Mouse (Mus musculus) adrenal gland, postnatal 36 days (tissue): Measurements from ENCODE around the gene Otud7b. TPM values are rescaled to one million over a fixed set of nuclear protein-coding genes. Genes with fewer than 3 reads are reported as not detected.
"Not testable (repeated sequence)": the region's sequence is repeated elsewhere in the genome, so short reads cannot be mapped to it uniquely, and the experiment has no call there.

ENCODE experiments used
- DNase-seq, 2 experiments: peaks; one replicate each; pipeline ENCODE4 v3.0.0; 2021; ENCODE audit warnings: mixed read lengths in 1 of 2
- total RNA-seq, 2 experiments: library from RNA; stranded (reverse); gene quantifications; 2 replicates each; pipeline ENCODE4 v1.2.3; 2021

The Otud7b gene
- total RNA-seq, 2 experiments from 2014 or later = 34.5 to 39.3 TPM

- peak; percentile 44 to 60 for DNase-seq
Measured at GRCm38 (mm10) chr3:96179531-96179930, 75.2 kb downstream of the Otud7b start.

GRCm38 (mm10) chr3:96180727-96181477 is 76.6 kb downstream of the Otud7b start, which contains the start of gene Sv2a:
Gene Sv2a, plus strand, starts transcription at chr3:96181151.
- peak; percentile 55 to 71 for DNase-seq

- no peak for DNase-seq
Measured at GRCm38 (mm10) chr3:96181510-96182381, 77.4 kb downstream of the Otud7b start.

DNA sequence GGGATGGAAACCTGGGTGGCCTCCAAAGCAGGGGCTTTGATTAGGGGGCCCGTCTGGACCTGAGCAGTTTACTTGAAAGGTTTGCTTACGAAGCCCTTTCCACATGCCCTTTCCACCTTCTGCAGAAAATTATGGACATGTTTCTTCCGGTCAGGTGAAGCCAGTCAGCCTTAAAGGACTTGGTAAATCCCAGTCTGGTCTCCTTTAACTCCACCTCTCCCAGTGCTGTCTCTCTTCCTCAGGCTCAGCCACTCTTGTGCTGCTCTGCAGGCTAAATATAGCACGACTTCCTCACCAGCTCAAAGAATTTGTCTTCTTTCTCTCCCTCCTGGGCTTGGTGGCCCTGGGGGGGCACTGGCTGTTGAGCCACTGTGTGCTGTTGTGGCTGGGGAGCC is 78.1 kb downstream of the Otud7b start:
- no peak for DNase-seq

- no peak for DNase-seq
Measured at GRCm38 (mm10) chr3:96192977-96193376, 88.7 kb downstream of the Otud7b start.

DNA sequence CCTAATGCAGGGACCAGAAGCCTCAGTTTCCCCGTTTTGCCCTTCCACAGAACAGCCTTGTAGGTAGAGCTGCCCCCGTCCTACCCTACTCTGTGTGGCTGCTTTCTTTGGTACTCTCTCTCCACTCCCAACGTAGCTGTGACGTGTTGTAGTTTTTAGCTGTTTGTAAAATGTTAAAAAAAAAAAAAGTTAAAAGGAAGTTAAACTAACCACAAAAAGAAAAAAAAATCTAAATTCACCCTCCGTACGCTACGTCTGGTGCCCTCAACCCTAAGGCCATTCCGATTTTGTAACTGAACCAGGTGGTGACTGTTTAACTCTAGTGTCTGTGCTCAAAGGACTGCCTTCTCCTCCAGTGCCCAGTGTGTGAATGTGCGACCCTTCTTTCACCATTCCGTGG is 90.6 kb downstream of the Otud7b start:
- DNase-seq = no peak

DNA sequence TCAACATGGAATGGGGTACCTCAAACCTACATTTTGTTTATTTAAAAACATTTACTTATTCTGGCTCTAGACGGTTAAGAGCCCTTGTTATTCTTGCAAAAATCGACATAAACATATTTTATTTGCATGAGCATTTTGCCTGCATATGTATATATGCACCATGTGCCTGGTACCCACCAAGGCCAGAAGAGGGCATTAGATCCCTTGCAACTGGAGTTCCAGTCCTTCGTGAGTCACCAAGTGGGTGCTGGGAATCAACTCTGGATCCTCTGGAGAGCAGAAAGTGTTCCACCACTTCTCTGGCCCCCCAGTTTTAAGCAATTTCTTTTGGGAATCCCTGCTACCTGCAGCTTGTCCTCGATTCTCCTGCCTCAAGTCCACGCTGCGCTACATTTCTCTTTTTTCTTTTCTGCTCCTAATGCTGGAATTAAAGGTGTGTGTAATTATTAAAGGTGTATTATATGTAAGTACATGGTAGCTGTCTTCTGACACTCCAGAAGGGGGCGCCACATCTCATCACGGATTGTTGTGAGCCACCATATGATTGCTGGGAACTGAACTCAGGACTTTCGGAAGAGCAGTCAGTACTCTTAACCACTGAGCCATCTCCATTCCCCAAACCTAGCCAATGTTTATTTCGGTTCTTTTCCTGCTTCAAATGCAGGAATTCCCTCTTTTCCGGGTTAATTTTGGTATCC is 91.4 kb downstream of the Otud7b start:
- no peak for DNase-seq

GRCm38 (mm10) chr3:96196437-96197128 is 92.3 kb downstream of the Otud7b start:
- no peak for DNase-seq

DNA sequence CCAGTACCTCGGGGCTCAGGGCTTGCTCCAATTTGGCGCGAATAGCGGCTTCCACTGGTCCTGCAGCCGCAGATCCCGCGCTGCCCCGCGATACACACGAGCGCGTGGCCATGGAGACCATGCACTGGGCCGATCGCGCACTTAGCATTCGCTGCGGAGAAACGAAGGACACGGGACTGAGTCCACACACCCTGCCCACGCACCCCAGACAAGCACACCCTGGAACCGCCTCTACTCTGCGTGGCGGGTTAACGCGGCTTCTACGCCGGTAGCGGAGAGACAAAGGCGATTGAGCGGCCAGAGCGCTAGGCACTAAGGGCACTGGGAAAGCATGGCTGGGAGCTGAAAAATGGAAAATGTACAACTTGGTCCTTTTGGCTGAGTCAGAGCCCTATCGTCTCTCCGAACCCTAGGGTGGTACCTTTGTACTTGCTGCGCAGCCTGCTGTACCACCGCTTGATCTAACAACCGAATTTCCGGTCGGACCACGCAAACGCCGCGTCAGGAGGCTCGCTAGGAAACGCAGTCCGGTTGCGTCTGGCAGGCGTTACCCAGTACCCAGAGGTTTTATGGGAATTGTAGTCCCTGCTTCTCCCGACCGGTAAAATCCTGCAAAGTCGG is 92.9 kb downstream of the Otud7b start:
- DNase-seq = peak; percentile 91 to 93

DNA sequence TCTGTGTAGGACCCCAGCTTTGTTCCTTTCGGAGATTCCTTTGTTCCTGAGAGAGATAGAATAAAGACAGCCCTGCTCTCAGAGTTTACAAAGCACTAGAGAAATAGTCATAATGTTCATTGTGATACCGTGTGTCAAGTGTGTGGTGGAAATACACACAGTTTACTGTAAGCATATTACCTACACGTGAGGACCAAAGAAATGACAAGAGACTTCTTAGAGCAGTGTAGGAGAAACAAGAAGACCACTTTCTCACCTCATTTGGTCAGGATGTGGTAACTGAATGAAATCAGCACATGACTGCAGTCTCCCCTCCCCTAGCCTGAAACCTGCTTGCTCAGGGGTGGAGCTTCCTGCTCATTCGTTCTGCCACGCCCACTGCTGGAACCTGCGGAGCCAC is 93.9 kb downstream of the Otud7b start:
- no peak for DNase-seq

DNA sequence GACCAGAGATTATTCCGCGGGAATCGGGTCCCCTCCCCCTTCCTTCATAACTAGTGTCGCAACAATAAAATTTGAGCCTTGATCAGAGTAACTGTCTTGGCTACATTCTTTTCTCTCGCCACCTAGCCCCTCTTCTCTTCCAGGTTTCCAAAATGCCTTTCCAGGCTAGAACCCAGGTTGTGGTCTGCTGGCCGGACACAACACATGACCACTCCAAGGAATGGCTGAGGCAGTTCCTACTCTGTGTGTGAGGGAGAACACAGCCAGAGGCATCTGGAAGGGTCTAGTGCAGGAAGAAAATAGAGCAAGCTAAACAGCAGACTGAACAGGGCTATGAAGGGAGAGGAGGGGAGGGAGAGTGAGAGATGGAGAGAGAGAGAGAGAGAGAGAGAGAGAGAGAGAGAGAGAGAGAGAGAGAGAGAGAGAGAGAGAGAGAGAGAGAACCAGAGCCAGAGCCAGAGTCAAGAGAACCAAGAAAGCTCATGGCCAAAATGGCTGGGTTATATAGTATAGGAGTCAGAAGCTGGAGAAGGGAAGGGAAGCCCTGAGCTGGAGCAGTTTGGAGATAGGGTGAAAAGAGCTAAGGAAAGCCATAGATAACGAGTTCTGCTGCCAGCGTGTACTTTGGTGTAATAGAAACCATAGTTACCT is 94.4 kb downstream of the Otud7b start:
- DNase-seq = not testable (repeated sequence)

- no peak for DNase-seq
Measured at GRCm38 (mm10) chr3:96199731-96200130, 95.4 kb downstream of the Otud7b start.

GRCm38 (mm10) chr3:96207819-96208218 is 103.5 kb downstream of the Otud7b start:
- DNase-seq = no peak

GRCm38 (mm10) chr3:96209242-96209641 is 104.9 kb downstream of the Otud7b start:
- DNase-seq = peak; percentile 34 to 57

Other genes starting within 250 kb of the Otud7b start
- 10 to 100 TPM; 27.4 to 39.2 TPM for gene Prpf3, start 248.6 kb upstream of the Otud7b start, total RNA-seq
- 100 to 1,000 TPM; 272 to 276 TPM for gene Mrps21, start 233.0 kb upstream of the Otud7b start, total RNA-seq
- 1 to 10 TPM; 2.2 to 3.2 TPM for gene Ciart, start 222.3 kb upstream of the Otud7b start, total RNA-seq
- gene BC028528, start 212.5 kb upstream of the Otud7b start, total RNA-seq = 10 to 100 TPM in 1 of 2 experiments, 1 to 10 TPM in 1; 8.4 to 11.3 TPM
- gene Aph1a, start 210.6 kb upstream of the Otud7b start, total RNA-seq = 100 to 1,000 TPM; 108 to 138 TPM
- gene Car14, start 199.8 kb upstream of the Otud7b start, total RNA-seq = 1 to 10 TPM; 1.3 to 1.6 TPM
- 10 to 100 TPM; 91.6 to 99.3 TPM for gene Anp32e, start 175.3 kb upstream of the Otud7b start, total RNA-seq
- gene Plekho1, start 108.5 kb upstream of the Otud7b start, total RNA-seq = 10 to 100 TPM; 18.5 to 29.8 TPM
- gene Vps45, start 46.1 kb upstream of the Otud7b start, total RNA-seq = 10 to 100 TPM; 30.6 to 34.7 TPM
- gene Mtmr11, start 57.5 kb downstream of the Otud7b start, total RNA-seq = 10 to 100 TPM; 15.6 to 31.5 TPM
- 10 to 100 TPM; 53.6 to 57.9 TPM for gene Sf3b4, start 67.8 kb downstream of the Otud7b start, total RNA-seq
- 1 to 10 TPM; 5.5 to 7.5 TPM for gene Sv2a, start 76.6 kb downstream of the Otud7b start, total RNA-seq
- 10 to 100 TPM; 26.8 to 41.2 TPM for gene Bola1, start 115.2 kb downstream of the Otud7b start, total RNA-seq
- 1 to 10 TPM; 7.1 to 8.0 TPM for gene Hist2h2ab, start 115.3 kb downstream of the Otud7b start, total RNA-seq
- gene Hist2h2ac, start 116.4 kb downstream of the Otud7b start, total RNA-seq = 10 to 100 TPM; 60.6 to 68.7 TPM
- gene Hist2h2be, start 116.6 kb downstream of the Otud7b start, total RNA-seq = 10 to 100 TPM; 16.3 to 17.9 TPM
- 10 to 100 TPM; 23.8 to 30.2 TPM for gene Hist2h3c2, start 134.6 kb downstream of the Otud7b start, total RNA-seq
- 100 to 1,000 TPM; 495 to 593 TPM for gene Hist2h2aa2, start 135.7 kb downstream of the Otud7b start, total RNA-seq
- 10 to 100 TPM in 1 of 2 experiments, 1 to 10 TPM in 1; 2.9 to 13.5 TPM for gene Hist2h2aa1, start 141.0 kb downstream of the Otud7b start, total RNA-seq
- not detected for gene Hist2h3c1, start 142.2 kb downstream of the Otud7b start, total RNA-seq
- gene Hist2h4, start 158.8 kb downstream of the Otud7b start, total RNA-seq = 10 to 100 TPM; 25.0 to 26.7 TPM
- 100 to 1,000 TPM in 1 of 2 experiments, 10 to 100 TPM in 1; 100.0 to 108 TPM for gene Hist2h3b, start 164.1 kb downstream of the Otud7b start, total RNA-seq
- 100 to 1,000 TPM; 103 to 116 TPM for gene Hist2h2bb, start 165.2 kb downstream of the Otud7b start, total RNA-seq
- 1 to 10 TPM; 1.7 to 1.9 TPM for gene Fcgr1, start 189.4 kb downstream of the Otud7b start, total RNA-seq